Mouse (Mus musculus) layer of hippocampus, postnatal 36 days (tissue): ENCODE results near the gene Shmt2. TPM values are rescaled to one million over a fixed set of nuclear protein-coding genes. Genes with fewer than 3 reads are reported as not detected.

Experiments used
- DNase-seq, 2 experiments: peaks; one replicate each; pipeline ENCODE4 v3.0.0; 2022
- total RNA-seq, 2 experiments: library from RNA; stranded (reverse); gene quantifications; 2 replicates each; pipeline ENCODE4 v1.2.3; 2021

The Shmt2 gene
- total RNA-seq, 2 experiments from 2014 or later: 27.4 to 29.9 TPM

GRCm38 (mm10) chr10:127534036-127534928 is 12.0 kb upstream of the Shmt2 start, which contains the start of gene Nxph4:
TSS of gene Nxph4 (minus strand) at chr10:127534559.
- DNase-seq: no peak

GRCm38 (mm10) chr10:127531548-127531947 is 9.3 kb upstream of the Shmt2 start:
- DNase-seq: no peak

DNA sequence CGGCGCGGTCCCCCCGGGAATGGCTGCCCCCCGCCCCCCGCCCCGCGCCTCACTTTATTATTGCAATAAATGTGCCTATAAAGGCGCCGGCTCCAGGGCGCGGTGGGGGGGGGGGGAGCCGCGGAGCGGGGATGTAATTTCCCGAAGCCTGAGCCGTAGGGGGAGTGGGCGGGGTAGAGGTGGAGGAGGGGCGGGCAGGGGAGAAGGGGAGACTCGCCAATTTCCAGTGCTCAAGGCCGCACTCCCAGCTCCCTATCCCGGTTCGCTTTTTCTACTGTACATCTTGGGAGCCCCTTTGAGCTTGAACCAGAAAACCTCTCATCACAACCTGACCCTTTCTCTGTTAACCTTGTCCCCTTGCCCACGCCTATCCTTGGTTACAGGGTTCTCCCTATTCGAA is 8.7 kb upstream of the Shmt2 start:
- no peak for DNase-seq

GRCm38 (mm10) chr10:127527481-127527880 is 5.2 kb upstream of the Shmt2 start:
- no peak for DNase-seq

GRCm38 (mm10) chr10:127526681-127527080 is 4.4 kb upstream of the Shmt2 start:
- DNase-seq: no peak

GRCm38 (mm10) chr10:127526048-127526447 is 3.8 kb upstream of the Shmt2 start:
- DNase-seq: no peak

- no peak for DNase-seq
Observed at GRCm38 (mm10) chr10:127524646-127525255, 2.5 kb upstream of the Shmt2 start.

DNA sequence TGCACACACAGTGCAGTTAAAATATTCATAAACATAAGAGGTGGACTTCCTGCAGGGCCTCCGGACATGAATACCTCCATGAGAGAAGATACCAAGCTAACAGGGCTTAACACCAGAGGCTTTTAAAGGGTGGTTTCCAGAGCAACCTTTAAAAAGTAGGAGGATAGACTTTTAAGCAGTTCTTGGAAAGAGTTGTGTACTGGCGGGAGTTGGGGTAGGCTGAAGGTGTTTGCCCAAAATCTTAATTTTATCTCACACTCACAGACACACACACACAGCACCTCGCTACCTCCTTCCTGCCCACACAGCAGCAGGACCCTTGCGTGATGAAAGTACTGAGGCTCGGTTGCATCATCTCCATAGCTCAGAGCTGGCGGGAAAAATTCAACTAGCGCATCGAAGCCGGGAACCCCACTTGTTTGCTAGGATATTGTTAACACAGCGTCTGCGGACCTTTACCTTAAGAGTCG is 598 bp downstream of the Shmt2 start:
- DNase-seq: no peak

DNA sequence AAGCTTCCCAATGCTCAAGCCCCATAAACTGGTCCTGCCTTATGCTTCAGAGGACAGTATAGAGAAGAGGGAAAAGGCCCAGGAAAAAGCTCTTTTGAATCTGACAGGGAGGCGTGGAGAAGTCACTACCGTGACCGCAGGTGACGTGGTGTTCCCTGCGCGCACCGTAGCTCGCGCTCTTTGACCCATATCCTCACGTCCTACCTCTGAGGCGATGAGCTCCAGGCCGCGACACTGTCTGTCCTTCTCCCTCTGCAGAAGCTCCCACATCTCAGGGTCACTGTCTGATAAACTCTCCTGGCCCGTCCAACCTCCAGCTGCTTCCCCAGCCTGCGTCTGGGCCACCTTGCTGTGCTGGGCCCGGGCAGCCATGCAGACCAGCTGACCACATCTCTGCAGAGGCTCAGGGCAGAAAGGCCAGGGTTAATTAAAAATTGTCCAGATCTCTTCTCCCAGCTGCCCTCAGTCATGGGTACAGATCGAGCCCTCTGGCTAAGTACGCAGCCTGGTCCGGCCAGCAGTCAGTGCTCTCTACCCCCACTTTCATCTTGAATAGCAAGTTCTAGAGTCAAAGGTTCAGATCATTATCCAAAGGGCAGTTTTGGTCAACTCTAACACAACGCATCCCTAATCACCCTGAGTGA is 1.4 kb downstream of the Shmt2 start:
- DNase-seq: no peak

DNA sequence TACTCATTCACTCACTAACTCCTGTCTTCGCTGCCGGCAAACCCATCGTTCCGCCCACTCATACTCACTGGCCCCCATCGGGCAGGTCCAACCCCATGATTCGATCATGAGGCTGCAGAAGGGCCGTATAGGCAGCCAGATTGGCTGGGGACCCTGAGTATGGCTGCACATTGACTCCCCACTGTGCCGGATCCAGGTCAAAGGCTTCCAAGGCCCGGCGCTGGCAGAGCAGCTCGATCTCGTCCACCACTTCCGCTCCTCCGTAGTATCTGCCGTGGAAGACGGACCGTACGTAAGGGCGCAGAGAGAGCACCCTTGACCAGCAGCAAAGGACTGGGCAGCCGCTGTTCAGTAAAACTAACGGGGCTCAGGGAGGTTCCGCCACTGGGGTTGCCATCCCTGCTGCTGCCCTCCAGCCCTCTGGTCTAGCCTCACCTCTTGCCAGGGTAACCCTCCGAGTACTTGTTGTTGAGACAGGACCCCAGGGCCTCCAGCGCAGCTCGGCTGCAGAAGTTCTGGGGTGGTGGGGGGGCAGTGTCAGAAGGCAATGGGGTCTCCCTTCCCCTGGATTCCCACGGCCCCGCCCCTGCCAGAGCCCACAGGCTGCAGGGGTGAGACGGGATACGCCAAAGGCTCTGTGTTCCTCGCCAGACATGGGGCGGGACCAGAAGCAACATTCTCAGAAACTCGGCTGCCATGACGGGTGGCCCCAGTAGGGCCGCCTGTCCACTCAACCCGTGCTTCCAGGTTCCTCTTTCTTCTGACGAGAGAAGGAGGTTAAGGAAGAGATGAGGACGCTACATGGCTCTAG is 2.1 kb downstream of the Shmt2 start:
- no peak for DNase-seq

DNA sequence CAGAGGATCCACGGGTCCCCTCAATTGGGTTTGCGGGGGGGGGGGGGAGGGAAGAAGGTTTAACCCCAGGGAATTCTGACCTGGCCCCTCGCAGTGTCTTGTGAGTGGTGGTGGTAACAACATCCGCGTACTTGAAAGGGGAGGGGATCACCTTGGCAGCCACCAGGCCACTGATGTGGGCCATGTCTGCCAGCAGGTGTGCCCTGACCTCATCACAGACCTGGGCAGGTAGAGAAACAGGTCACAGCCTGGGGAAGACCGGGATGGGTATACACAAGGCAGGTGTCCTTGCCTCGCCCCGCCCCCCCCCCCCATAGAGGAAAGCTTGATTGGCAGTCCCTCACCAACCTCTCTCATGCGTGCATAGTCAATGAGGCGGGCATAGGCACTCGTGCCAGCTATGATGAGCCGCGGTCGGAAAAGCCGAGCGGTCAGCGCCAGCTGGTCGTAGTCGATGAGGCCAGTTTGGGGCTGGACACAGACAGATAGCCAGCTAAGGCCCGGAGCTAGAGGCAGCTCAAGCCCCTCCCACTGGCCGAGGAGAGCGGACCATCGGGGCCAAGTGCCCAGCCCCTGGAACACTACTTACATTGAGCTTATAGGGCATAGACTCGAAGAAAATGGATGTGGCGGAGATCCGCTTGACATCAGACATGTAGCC is 3.1 kb downstream of the Shmt2 start:
- no peak for DNase-seq

- DNase-seq: no peak
Observed at GRCm38 (mm10) chr10:127517941-127518340, 4.3 kb downstream of the Shmt2 start.

- DNase-seq: no peak
Observed at GRCm38 (mm10) chr10:127516576-127517260, 5.5 kb downstream of the Shmt2 start.

- DNase-seq: no peak
Observed at GRCm38 (mm10) chr10:127515983-127516459, 6.2 kb downstream of the Shmt2 start.

- no peak for DNase-seq
Observed at GRCm38 (mm10) chr10:127515271-127515982, 6.8 kb downstream of the Shmt2 start.

GRCm38 (mm10) chr10:127514764-127515163 is 7.5 kb downstream of the Shmt2 start, which contains the start of gene Ndufa4l2:
TSS of gene Ndufa4l2 (plus strand) at chr10:127514967.
- no peak for DNase-seq

DNA sequence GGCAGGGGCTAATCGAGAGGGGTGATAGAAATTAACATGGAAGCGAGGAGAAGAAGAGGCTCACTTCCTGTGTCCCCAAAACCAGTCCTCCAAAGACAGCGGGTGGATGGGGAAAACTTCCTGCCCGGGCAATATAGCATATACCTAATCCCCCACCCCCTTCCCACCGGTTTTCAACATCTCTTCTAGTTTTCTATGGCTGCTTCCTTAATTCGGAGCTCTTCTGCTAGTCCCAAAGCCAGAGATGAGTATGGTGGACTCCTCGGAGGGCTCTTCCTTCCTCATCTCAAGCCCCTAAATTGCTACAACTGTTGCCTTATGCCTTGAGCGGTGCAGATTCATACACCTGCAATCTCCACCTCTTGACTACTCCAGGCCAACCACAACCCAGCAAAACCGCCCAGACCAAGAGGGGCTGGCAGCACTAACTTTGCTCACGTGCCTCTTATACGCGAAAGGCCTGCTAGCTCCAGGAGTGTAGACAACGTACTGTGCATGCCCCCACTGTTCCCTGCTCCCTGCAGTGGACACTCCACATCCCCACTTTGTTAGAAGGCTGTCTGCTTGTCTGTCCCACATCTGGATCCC is 8.0 kb downstream of the Shmt2 start:
- DNase-seq: no peak

DNA sequence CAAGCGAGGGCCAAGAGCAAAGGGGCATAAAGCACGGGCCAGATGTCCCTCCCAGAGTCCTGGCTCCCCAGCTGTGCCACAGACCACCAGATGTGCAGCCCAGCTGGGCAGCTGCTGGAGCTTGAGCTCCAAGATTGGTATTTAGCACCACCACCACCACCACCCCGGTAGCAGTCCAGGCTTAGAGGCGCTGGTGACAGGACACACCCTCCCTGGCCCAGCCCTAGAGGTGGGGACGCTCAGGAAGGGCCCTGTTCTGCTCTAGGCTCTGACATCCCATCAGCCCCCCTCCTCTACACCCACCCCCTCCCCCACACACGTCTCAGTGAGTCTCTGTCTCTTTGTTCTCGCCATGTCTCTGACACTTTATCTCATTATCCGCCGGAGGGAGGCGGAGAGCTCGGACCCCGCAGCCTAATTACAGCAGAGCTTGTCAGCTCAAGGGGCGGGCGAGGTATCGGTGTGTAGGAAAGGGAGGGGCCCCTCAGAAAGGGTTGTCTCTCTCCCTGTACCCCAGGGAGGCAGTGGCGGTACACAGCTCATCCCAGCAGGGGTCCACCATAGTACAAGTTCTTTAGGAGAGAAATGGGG is 8.6 kb downstream of the Shmt2 start:
- DNase-seq: no peak

- peak; percentile 94 to 95 for DNase-seq
Observed at GRCm38 (mm10) chr10:127512813-127513212, 9.4 kb downstream of the Shmt2 start.
